Mouse (Mus musculus) cerebellum, adult 8-10 months (tissue): Measurements from ENCODE around the gene Eps15l1.

Experiments
- DNase-seq: peaks from one replicate; pipeline ENCODE4 v3.0.0; 2022

Eps15l1 gene

DNA sequence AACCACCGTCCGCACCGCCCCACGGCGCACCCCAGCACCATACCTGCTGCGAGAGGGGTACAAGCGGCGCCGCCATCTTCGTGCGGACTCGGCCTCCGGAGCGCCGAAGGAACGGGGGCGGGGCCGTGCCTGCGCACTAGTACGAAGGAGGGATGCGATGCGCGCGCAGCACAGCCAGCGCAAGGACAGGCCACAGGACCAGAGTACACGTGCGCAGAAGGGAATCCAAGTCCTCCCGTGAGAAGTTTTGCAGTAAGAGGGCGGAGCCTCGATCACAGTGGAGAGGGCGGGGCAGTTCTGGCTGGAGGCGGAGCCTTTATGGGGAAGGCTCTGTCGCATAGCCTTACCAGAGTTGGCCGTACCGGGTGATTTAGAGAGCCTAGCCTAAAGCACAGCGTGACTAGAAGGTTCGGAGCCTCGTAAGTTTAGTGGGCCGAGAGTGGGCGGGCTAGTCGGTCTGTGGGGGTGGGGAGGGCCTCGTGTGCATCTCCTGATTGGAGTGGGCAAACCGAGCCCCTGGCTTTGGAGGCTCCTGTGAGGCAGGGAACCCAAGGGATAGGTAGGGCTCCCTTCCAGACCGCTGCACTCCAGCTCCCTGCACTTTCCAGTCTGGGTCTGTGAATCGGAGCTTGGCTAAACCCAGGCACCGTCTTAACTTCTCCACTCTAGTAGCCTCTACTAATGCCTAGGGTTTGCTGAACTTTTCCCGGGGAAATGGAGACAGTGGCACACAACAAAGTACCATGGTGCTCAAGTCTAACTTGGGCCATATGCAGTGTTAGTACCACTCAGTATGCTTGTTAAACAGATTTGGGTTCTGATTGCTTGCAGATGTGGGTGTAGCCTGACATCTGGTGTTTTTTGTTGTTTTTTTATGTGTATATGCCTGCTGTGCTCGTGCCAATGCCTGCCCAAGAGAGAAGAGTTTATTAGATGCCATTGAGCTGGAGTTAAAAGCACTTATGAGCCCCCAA lies at the start of gene Eps15l1:
TSS of gene Eps15l1 (minus strand) at position 99 of the 974 bp plus-strand sequence.
- DNase-seq = peak; percentile 96

DNA sequence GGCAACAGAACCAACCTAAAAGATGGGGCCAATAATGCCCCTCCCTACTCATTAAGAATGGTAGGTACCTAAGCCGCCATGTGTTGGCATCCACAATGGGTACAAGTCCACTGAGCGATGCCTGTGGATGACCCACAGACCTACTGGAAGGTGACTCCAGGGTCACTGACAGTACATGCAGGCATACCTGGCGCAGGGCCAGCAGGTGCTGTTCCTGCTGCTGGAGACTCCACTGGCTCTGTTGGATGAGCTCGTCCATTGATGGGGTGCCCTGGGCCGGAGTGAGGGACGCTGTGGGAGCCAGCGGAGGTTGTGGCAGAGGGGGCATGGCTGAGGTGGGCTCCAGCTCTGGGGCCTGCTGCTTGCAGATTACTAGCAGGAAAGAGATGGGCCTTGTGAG lies 49.4 kb upstream of the Eps15l1 start:
- DNase-seq = no peak

DNA sequence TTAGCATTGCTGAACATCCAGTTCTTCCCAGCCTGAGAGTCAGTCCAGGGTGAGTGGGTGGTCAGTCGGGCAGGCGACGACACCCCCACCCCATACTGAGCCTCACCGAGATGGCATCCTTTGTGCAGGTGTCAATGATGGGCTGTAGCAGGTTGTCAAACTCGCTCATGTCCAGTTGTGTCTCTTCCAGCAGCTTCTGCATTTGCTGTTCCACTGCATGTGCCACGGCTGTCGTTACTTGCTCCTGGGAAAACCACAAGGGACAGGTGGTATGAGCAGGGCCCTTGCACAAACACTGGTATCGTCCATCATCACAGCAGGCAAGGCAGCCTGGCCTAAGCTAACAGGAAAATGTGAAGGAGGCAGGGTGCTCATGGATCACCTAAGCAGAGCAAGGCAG lies 48.7 kb upstream of the Eps15l1 start:
- no peak for DNase-seq

DNA sequence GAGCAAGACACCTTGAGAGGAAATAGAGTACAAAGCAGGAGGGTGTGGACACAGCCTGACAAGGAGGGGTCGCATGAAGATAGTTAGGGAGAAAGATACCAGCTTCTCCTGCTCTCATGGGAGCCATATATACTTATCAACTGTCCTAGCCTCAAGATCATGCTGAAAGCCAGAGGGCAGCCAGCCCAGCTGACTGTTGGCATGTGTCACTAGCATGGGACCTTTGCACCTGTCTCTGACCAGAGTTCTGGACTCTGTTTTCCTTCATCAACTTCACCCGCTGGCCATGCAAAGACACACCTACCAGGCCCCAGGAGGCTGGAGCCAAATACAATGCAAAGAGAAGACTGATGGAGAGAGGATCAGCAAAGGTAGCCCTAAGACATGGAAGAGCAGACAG lies 48.0 kb upstream of the Eps15l1 start:
- DNase-seq = no peak

DNA sequence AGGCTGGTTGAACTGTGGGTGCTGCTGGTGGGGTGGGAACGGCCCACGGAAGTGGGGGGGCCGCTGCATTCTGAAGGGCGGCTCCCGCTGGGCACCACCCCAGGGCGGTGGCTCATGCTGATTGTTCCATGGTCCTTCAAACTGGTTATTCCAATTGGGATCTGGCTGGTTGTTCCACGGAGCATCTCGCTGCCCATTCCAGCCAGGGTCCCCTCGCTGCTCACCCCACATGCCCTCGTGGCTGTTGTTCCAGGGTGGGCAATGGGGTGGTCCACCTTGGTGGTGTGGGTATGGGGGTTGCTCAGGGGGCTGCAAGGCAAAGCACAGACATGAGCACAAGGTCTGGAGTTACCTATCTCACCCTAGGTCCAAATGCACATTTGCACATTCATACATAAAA lies 43.0 kb upstream of the Eps15l1 start:
- DNase-seq = no peak

DNA sequence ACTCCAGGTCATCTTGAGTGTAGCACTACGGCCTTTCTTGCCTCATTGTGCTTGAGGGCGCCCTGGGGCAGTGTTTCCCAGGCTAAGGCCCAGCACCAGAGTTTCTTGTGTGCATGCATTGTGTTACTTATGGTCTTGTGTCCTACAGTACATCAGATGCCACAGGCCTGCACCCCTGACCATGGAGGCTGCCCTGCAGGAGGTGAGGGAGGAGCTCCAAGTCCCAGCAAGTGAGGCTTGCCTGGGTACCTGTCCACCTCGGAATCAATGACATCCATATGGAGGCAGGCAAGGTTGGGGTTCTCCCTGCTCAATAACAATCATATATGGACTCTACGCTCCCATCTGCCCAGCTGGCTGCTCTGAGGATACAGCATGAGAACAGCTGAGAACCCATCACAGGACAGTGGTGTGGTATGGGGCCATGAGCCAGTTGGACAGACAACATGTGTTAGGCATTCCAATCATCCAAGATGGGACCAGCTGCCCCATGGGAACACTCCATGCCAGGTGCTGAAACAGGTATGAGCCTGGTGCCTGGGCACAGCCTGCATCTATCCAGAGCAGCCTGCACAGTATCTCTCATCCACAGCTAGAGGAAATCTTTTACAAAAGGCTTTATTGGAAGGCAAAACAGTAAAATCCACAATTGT lies 38.7 kb upstream of the Eps15l1 start:
- DNase-seq = no peak

DNA sequence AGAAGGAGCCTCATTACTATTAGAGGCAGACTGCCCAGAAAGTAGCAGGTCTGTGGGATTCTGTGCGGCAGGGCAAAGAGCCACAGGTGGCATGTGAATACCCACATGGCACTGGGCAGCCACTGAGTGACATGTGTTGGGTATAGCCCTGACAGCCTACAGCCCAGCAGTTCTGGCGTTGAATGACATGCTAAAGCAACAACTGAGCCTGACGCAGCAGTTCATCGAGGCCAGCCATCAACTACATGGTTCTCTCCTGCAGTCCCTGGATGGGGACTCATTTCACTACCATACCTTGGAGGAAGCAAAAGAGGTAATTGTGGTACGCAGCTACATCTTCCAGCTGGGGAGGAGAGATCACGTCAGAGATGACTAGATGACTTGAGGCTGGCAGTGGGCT lies 37.2 kb upstream of the Eps15l1 start:
- DNase-seq = no peak

DNA sequence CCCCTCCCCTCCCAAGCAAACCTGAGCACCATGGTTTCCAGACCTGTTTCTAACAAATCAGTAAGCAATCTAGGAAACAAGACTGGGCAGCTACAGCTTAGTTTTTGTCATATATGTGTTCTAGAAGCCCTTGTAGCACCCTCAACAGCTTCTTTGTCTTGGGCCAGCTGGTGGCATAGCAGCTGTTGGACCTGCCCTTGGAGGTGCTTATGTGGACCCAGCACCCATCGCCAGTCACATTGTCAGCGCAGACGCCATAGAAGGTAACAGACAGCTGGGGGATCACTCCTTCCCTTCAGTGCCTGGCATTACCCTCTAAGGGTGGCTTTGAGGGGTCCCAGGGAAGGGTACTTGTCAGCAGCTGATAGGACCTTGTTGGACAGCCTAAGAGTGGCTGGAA lies 36.5 kb upstream of the Eps15l1 start:
- DNase-seq = no peak

DNA sequence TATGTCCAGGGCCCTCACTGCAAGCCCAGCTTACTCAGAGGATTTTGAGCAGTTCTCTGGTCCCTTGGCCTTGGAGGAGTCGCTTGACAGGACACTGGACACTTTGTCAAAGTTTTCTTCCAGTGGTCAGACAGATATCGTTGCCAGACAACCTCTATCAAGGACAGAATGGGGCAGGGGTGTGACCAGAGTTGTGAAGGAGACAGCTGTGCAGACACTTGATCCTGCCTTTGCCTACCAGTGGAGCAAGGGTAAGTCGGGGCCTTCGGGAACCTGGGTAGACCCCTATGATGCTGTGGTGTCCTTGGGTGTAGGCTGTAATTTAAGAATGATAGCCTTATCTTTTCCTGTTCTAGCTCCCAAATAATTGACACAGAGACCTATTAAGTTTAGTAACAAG lies 34.1 kb upstream of the Eps15l1 start:
- DNase-seq = no peak

DNA sequence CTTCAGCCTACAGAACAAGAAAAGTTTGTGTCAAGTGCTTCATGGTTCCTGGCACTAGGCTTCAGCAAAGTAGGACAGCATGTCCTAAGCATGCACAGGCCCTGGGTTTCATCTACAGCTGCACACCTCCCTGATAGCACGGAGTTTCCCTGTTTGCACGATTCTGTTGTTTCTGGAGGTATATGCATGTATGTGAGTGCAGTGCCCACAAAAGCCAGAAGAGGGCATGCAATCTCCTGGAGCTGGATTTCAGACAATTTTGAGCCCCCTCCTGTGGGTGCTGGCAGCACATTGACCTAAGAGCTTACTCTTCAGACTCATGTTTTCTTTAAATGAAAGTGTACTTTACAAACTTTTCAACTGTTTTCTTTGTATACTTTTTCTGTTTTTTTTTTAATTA lies 32.6 kb upstream of the Eps15l1 start:
- no peak for DNase-seq

DNA sequence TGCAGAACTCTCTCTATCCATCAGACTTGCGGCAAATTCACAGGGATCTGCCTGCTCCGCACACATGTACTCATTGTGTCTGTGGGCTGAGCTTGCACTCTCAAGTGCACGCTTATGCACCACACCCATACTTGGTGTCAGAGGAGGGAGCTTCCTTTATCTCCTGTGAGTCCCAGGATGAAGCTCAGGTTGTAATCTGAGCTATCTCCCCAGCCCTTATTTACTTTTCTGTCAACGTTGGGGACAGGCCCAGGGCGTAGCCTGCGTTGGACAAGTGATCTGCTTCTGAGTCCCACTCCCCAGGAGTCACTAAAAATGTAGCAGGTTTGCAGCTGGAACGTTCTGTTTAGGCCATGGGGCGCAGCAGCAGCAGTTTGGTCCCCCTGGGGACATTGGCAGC lies 30.3 kb upstream of the Eps15l1 start:
- no peak for DNase-seq

DNA sequence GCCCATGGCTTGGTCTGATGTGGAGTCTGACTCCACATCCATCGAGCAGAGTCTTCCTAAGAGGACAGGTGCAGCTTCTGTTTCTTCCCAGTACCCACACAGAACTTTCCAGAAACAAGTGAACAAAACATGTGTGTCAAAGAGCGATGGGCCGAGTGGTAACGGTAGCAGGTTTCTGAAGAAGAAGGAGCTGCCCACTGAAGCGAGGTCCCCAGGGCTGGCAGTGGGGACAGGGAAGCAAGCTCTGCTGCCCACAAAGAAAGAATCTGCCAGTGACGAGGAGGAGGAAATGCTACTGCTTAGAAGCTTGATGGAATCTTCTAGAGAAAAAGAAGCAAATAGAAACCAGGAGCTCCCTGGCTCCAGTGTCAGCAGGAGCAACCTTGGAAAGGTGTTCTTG lies 23.8 kb upstream of the Eps15l1 start:
- DNase-seq = no peak

DNA sequence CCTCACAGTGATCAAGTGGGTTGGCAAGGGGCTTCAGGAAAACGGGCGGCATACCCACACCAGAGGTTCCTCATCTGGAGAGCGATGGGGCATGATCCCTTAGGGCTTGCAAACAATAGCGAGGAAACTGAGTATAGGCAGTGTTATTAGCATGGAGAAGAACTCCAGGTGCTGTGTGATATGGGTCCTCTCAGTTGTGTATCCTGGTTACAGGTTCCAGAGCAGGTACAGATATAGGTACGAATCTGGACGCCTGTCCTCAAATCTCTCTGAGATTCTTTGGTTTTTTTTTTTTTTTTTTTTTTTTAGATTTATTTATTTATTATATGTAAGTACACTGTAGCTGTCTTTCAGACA lies 22.7 kb upstream of the Eps15l1 start:
- no peak for DNase-seq

DNA sequence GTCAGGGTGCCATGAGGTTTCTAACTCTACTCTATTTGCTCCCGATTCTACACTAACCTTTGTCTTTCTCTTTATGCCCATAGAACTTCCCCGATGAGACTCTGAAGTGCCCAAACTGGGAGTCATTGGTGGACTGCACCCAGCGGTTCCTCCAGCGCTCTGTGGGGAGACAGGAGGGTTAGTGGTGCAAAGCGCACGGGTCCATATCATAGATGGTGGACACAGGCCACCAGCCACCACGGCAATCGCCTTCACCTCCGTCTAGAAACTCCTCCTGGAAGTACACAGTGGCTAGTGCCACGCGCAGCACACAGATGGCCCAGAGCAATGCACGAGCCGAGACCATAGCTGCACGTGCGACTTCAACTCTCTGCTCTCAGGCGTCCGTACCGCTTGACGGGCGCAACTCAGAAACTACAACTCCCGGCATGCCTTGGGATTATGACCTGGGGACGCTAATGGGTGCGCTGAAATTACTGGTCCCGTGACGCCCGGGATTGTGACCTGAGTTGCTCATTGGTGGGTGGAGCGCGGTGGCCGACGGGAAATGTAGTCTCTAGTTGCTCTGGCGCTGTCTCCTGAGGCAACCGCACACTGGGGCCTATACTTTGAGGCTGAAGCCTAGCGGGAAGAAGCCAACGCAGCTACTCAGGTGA lies 22.2 kb upstream of the Eps15l1 start, which contains the start of the genes Calr3 and 1700030K09Rik:
TSS of gene Calr3 (minus strand) at position 533 of the 656 bp plus-strand sequence.
TSS of gene 1700030K09Rik (plus strand) at position 543 of the 656 bp plus-strand sequence.
- peak; percentile 98 for DNase-seq

DNA sequence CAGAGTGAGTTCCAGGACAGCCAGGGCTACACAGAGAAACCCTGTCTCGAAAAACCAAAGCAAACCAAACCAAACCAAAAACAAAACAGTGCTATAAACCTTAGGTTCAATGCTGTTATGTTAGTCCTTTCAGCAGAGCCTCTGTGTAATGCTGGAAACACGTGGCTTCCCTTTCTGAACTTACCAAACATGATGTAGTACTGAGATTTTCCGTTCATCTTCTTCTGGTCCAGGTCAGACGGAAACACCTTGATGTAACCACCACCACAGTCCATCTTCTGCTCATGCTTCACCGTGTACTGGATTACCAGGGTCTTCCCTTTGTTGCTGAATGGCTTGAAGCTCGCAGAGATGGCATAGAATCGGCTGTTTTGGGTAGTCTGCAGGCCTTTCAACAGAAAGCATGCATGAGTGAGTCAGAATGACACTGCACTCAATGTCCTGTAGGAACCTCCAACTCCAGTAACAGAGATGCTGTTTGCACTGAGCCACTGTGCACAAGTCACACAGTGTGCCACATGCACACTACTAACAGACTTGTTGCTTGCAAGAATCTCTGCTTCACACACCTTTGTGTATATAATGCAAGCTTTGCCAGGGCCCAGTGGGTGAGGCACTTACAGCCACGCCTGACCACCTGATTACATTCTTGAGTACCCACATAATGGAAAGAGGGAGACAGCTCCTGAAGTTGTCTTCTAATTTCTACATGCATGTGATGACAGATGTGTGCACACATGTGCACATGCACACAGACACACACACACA lies 17.2 kb upstream of the Eps15l1 start:
- no peak for DNase-seq

DNA sequence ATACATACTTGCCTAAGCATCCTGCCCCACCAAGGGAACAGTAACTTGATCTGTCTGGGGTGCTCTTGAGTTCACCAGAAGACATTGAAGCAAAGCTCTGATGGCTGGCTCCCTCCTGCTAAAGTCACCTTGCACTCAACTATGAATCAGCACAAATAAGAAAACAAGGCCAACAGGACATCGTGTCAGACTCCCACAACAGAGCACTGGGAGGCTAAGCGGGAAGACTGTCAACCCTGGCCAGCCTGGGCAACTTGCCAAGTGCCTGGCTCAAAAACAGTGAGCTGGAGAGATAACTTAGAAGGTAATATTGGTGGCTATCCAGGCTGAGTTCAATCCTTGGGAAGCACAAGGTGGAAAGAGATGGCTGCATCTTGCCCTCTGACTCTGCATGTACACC lies 13.7 kb upstream of the Eps15l1 start:
- no peak for DNase-seq

DNA sequence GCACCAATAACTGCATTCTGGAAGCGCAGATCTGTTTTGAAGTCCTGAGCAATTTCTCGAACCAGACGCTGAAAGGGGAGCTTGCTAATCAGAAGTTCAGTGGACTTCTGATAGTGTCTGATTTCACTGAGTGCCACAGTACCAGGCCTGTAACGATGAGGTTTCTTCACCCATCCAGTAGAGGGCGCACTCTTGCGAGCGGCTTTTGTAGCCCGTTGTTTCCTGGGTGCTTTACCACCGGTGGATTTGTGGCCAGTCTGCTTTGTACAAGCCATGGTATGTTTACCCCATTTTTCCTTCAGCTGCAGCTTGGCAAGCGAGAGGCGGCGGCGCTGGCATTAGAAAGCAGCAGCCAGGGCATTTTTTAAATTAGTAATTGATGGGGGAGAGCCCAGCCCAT lies 8.4 kb upstream of the Eps15l1 start:
- DNase-seq = no peak

DNA sequence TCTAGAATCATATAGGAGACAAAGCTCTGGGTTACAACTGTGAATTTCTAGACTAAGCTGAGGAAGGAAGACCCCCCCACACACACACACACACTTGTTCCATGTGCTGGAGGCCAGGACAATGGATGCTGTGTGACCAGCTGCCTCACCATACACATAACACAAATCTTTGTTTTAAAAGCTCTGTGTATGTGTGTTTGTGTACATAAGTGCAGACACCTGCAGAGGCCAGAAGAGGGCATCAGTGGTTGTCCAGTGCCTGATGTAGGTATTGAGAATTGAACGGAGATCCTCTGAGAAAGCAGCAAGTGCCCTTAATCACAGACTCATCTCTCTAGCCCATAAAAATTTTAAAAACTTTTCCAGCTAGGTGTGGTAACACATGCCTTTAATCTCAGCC lies 1.7 kb upstream of the Eps15l1 start:
- no peak for DNase-seq

DNA sequence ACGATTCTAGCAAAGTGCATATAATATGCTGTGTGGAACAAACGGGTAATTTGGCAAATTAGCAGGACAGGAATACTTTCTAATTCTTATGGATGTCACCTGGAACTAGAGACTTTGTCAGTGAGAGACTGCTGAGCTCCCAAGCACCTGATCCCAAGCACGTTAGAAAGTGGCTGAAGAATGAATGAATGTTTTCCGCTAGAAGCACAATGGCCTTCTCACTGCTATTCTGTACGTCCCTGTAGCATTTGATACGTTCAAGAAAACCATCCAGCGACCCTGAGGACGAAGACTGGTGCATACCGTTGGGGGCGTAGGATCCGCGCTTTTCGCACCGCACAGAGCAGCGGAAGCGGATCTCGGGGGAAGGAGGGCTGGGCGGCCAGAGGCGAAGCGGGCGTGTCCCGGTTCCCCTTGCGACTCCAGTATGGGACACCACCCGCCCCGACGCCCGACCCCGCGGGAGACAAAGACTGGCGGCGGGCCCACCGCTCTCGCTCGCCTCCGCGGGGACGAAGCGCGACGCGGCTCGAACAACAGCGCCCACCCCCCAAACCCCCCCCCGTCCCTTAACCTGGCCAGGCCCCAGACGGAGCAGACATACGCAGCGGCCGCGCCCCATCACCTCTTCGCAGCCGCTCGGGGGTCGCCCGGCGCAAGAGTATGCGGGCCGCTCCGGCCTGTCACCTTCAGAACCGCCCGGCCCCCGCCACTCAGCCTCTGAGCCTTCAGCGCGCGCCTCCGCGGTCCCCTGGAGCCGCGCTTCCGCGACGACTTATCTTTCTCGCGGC lies 494 bp downstream of the Eps15l1 start:
- DNase-seq = peak; percentile 39

DNA sequence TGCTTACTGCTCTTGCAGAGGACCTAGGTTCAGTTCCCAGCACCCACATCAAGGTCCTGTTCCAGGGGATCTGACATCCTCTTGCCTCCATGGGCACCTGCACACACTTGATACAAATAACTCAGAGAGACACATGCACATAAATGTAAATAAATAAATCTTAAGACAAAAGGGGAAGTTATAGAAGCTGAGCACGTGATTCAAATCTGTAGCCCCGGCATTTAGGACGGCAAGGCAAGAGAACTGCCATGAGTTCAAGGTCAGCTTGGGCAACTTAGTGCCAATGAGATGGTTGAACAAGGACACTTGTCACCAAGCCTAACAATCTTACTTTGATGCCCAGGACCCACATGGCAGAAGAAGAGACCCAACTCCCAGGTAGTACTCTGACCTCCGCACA lies 3.2 kb downstream of the Eps15l1 start:
- DNase-seq = no peak

DNA sequence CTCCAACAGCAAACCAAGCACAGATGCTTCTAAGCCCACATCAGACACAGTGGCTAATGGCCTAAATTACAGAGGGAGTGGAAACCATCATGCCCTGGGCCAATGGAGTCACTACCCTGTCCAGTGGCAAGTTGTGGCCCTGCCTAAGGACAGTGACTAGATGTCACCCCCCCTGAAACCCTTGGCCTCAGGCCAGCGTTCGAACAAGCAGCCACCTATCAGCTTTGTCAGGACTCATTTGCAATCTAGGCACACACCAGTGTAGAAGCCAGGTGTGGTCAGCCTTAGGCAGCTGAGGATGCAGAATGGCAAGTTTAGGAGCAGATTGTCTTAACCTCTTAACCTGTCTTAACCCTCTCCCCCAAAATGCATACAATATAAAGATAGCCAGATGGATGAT lies 6.0 kb downstream of the Eps15l1 start:
- no peak for DNase-seq

DNA sequence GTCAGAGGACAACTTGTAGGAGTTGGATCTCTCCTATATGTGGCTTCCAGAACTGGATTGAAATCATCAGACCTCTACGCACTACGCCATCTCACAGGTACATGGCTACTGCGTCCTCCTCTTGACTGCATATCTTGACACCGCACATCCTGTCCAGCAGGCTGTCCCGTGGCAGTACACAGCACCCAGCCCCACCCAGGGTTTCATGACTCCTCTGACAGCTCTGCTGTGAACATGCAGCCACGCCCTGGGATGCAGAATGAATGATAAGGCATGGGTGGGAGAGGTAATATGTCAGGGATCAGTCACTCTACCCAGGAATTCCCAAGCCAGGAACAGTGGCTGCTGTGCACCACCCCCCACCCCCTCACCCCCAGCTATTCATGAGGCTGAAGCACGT lies 7.4 kb downstream of the Eps15l1 start:
- DNase-seq = no peak
